Mouse (Mus musculus) ES-E14 (cell line): ENCODE results near the gene Hnf1b. TPM values are rescaled to one million over a fixed set of nuclear protein-coding genes. Genes with fewer than 3 reads are reported as not detected.

Source experiments
- DNase-seq: peaks from one replicate; pipeline ENCODE4 v3.0.0-alpha.2; 2013; ENCODE audit warnings: low read depth, low spot score
- H3K27ac ChIP-seq: 2 replicates; pipeline ENCODE4 v1.5.1; 2012; ENCODE audit warnings: low read depth, mild to moderate bottlenecking, low read length, moderate library complexity, mixed read lengths; ENCODE audit not compliant: poor library complexity, insufficient read depth, severe bottlenecking
- H3K36me3 ChIP-seq: 2 replicates; pipeline ENCODE4 v1.6.1; 2012; ENCODE audit warnings: mild to moderate bottlenecking, low read length, moderate library complexity, mixed read lengths; ENCODE audit not compliant: control insufficient read depth, poor library complexity, insufficient read depth, severe bottlenecking
- H3K4me1 ChIP-seq, 2 experiments: fragments of 150-350 bp in 1 of 2; sonication (generic) in 1 of 2; 2 replicates each; pipeline ENCODE4 v1.6.1; 2012; ENCODE audit warnings: low read length in 2 of 2, mild to moderate bottlenecking in 1 of 2, mixed read lengths in 1 of 2; ENCODE audit not compliant: control insufficient read depth in 2 of 2, insufficient read depth in 2 of 2, poor library complexity in 1 of 2
- H3K4me3 ChIP-seq, 2 experiments: fragments of 150-350 bp in 1 of 2; sonication (generic) in 1 of 2; 2 replicates each; pipeline ENCODE4 v1.5.1; 2012; ENCODE audit warnings: low read length in 2 of 2, low read depth in 1 of 2, mild to moderate bottlenecking in 1 of 2, mixed read lengths in 1 of 2; ENCODE audit not compliant: insufficient read depth in 1 of 2, poor library complexity in 1 of 2, severe bottlenecking in 1 of 2
- H3K9ac ChIP-seq: 2 replicates; pipeline ENCODE4 v1.6.1; 2012; ENCODE audit warnings: low read depth, mild to moderate bottlenecking, low read length, mixed read lengths; ENCODE audit not compliant: poor library complexity, insufficient read depth, severe bottlenecking
- H3K9me3 ChIP-seq: fragments of 150-350 bp; sonication (generic); 2 replicates; pipeline ENCODE4 v1.6.1; 2012; ENCODE audit warnings: low read depth, mild to moderate bottlenecking, low read length; ENCODE audit not compliant: control insufficient read depth, insufficient read depth
- CHD2 ChIP-seq: IDR thresholded peaks from 2 replicates; pipeline ENCODE4 v1.6.1; 2014; ENCODE audit warnings: mild to moderate bottlenecking, low read depth, low read length, inconsistent platforms
- HCFC1 ChIP-seq: IDR thresholded peaks from 2 replicates; pipeline ENCODE4 v1.6.1; 2012; ENCODE audit warnings: low read length, inconsistent platforms, borderline replicate concordance; ENCODE audit not compliant: insufficient read depth
- MAFK ChIP-seq: IDR thresholded peaks from 2 replicates; pipeline ENCODE4 v1.6.1; 2014; ENCODE audit warnings: mild to moderate bottlenecking, low read depth, low read length, inconsistent platforms; ENCODE audit not compliant: insufficient read depth
- ZC3H11A ChIP-seq: IDR thresholded peaks from 2 replicates; pipeline ENCODE4 v1.6.1; 2012; ENCODE audit warnings: low read depth, mild to moderate bottlenecking, inconsistent platforms, low read length, borderline replicate concordance
- ZNF384 ChIP-seq: IDR thresholded peaks from 2 replicates; pipeline ENCODE4 v1.6.1; 2012; ENCODE audit warnings: low read depth, low read length, inconsistent platforms
- in situ Hi-C, 2 experiments: fragments of 600-800 bp; cut with MboI; formaldehyde crosslinking; loops; one replicate each; pipeline ENCODE4 v1.15.1; 2025; ENCODE audit warnings: low sequenced_read_pairs in 2 of 2, inconsistent platforms in 1 of 2; ENCODE audit not compliant: unreplicated experiment in 2 of 2
- total RNA-seq: library from RNA; depleted of rRNA; stranded (reverse); fragments of 300-350 nt; gene quantifications from 2 replicates; pipeline ENCODE4 v1.2.3, GENCODE M21; 2012; rRNA removed

Hnf1b gene
- total RNA-seq, 1 experiment: 0.40 TPM

GRCm38 (mm10) chr11:83938556-83938955 is 88.7 kb downstream of the Hnf1b start:
- Histone ChIP-seq H3K4me3 (no peak overlapping the region), H3K36me3 (no peaks in the 10 kb centered on the region), H3K9ac (no peak overlapping the region), H3K4me1 (no peaks in the 10 kb centered on the region; a peak in 1 of 4 replicates), H3K27ac (no peak overlapping the region), H3K9me3 (no peaks in the 10 kb centered on the region)
- TF ChIP-seq ZNF384 (no peak), MAFK (no peak), CHD2 (no peak), ZC3H11A (no peak), HCFC1 (no peak)
- DNase-seq: no peak
- in situ Hi-C loops: no loop called here

DNA sequence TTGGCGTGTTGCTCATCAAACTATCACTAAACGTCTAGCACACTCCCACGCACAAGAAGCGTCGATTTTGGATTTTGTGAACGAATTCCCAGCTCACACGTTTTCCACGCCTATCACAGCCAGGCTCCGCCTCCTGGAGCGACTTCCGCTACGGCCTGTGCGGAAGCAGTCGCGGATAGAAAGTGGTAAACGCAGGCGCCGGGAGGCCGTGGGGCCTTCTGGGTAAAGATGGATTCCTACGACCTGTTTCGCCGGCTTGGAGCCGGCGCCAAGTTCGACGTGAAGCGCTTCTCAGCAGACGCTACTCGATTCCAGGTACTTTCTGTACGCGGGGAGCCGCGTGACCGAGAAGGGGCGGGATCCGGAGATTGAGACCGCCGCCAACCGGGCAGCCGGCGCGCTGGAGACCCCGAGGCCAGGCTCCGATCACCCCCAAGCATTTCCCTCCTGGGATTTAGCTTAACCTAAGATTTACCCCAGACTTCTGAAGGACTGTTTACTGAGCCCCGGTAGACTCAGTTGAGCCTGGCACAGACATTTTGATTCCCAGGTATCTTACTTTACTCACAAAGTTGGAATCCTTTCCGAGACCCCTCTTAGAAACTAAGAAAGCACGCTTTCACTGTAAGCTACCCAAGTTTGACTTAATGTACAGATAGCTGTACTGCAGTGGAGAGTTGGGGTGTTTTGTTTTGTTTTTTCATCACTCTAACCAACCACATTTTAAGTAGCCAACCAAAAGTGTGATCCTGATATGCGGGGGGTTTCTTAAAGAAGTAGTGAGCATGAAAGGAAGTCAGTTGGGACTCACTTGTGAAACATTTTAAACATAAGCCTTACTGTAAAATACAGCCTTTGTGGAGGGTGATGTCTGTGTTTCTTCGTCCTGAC is 92.3 kb downstream of the Hnf1b start, which contains the start of gene Ddx52:
Gene Ddx52, plus strand, starts transcription at position 113 of the 891 bp plus-strand sequence.
- in situ Hi-C loops: no loop called here
- peak; percentile 85 for DNase-seq
- peaks cover 11% of the 10 kb centered on the region for H3K36me3 ChIP-seq
- H3K9me3 ChIP-seq: no peaks in the 10 kb centered on the region
- H3K9ac ChIP-seq: peak within 1 kb of the TSS; percentile 96
- H3K4me3 ChIP-seq: peak within 1 kb of the TSS; percentile 88 to 94
- TF ChIP-seq ZC3H11A (no peak), HCFC1 (peak; percentile 72; the same call in 1 of the 2 replicates), MAFK (no peak), CHD2 (no peak), ZNF384 (no peak)
- H3K27ac ChIP-seq: peak within 1 kb of the TSS; percentile 69; the same call in 1 of the 2 replicates
- no peaks in the 10 kb centered on the region; a peak in 1 of 4 replicates for H3K4me1 ChIP-seq

Other genes starting within 250 kb of the Hnf1b start
- not detected in 2 replicates for gene Rpl9-ps1, start 204.4 kb upstream of the Hnf1b start, total RNA-seq
- 1.1 and 1.3 TPM in 2 replicates for gene Ccl3, start 200.7 kb upstream of the Hnf1b start, total RNA-seq
- gene Ccl4, start 187.5 kb upstream of the Hnf1b start, total RNA-seq: not detected in 2 replicates
- not detected in 2 replicates for gene Wfdc17, start 146.1 kb upstream of the Hnf1b start, total RNA-seq
- gene Wfdc18, start 141.0 kb upstream of the Hnf1b start, total RNA-seq: not detected in 2 replicates
- not detected in 2 replicates for gene Wfdc21, start 103.1 kb upstream of the Hnf1b start, total RNA-seq
- 16.7 and 19.5 TPM in 2 replicates for gene Heatr6, start 96.4 kb upstream of the Hnf1b start, total RNA-seq
- gene Ddx52, start 92.0 kb downstream of the Hnf1b start, total RNA-seq: 33.9 and 44.1 TPM in 2 replicates
- 8.6 and 10.8 TPM in 2 replicates for gene Synrg, start 114.4 kb downstream of the Hnf1b start, total RNA-seq
- 12.5 and 24.0 TPM in 2 replicates for gene Dusp14, start 219.2 kb downstream of the Hnf1b start, total RNA-seq